Mouse (Mus musculus): ENCODE data around the gene Sclt1.

The Sclt1 gene

GRCm38 (mm10) chr3:41585548-41585947 is 156.8 kb downstream of the Sclt1 start:
- DNase-seq: no peak

- no peak for DNase-seq
Observed at GRCm38 (mm10) chr3:41583621-41584020, 158.7 kb downstream of the Sclt1 start.

GRCm38 (mm10) chr3:41583092-41583491 is 159.2 kb downstream of the Sclt1 start:
- DNase-seq: no peak

- no peak for DNase-seq
Observed at GRCm38 (mm10) chr3:41582256-41582655, 160.1 kb downstream of the Sclt1 start.

GRCm38 (mm10) chr3:41581436-41581835 is 160.9 kb downstream of the Sclt1 start:
- peak; percentile 95 for DNase-seq

- peak; percentile 69 for DNase-seq
Observed at GRCm38 (mm10) chr3:41580401-41581323, 161.7 kb downstream of the Sclt1 start.

- no peak for DNase-seq
Observed at GRCm38 (mm10) chr3:41579873-41580272, 162.4 kb downstream of the Sclt1 start.

- DNase-seq: no peak
Observed at GRCm38 (mm10) chr3:41577240-41577639, 165.1 kb downstream of the Sclt1 start.
